Mouse (Mus musculus): ENCODE measurements around the gene Armc7. TPM values are rescaled to one million over a fixed set of nuclear protein-coding genes. Genes with fewer than 3 reads are reported as not detected.
"Not testable (repeated sequence)": the region's sequence is repeated elsewhere in the genome, so short reads cannot be mapped to it uniquely, and the experiment has no call there.

Armc7 gene
- polyA plus RNA-seq, 1 experiment from 2014 or later: 34.5 TPM

GRCm38 (mm10) chr11:115521080-115521479 is 45.6 kb downstream of the Armc7 start:
- DNase-seq (ENCODE audit: low spot score): no peak

GRCm38 (mm10) chr11:115522238-115522637 is 46.8 kb downstream of the Armc7 start:
- DNase-seq (ENCODE audit: low spot score): no peak

GRCm38 (mm10) chr11:115522703-115523102 is 47.2 kb downstream of the Armc7 start:
- no peak for DNase-seq (ENCODE audit: low spot score)

- not testable (repeated sequence) for DNase-seq (ENCODE audit: low spot score)
These were observed 51.0 kb downstream of the Armc7 start for GRCm38 (mm10) chr11:115526446-115526845.

GRCm38 (mm10) chr11:115534759-115535371 is 59.4 kb downstream of the Armc7 start:
- DNase-seq (ENCODE audit: low spot score): peak; percentile 23

GRCm38 (mm10) chr11:115535401-115536037 is 60.1 kb downstream of the Armc7 start:
- peak; percentile 81 for DNase-seq (ENCODE audit: low spot score)

GRCm38 (mm10) chr11:115536038-115536681 is 60.7 kb downstream of the Armc7 start, which contains the start of gene Sumo2:
Gene Sumo2, minus strand, starts transcription at chr11:115536276.
- DNase-seq (ENCODE audit: low spot score): peak; percentile 99

GRCm38 (mm10) chr11:115536856-115537568 is 61.5 kb downstream of the Armc7 start:
- DNase-seq (ENCODE audit: low spot score): peak; percentile 35

GRCm38 (mm10) chr11:115538045-115538444 is 62.6 kb downstream of the Armc7 start:
- DNase-seq (ENCODE audit: low spot score): peak; percentile 14

Small RNA genes within 50 kb of the gene (microRNA-seq; reads per million reads assigned to microRNA genes)
- gene Mir3968 (ENCODE audit: borderline number of aligned reads): not detected

Other genes with a start within 250 kb of the Armc7 start
- gene Grin2c, start 208.4 kb upstream of the Armc7 start, polyA plus RNA-seq (2015; fragmentation: Nextera tagmentation; extraction: Ambion mirVana): 0.60 and 0.83 TPM in 2 replicates
- 22.0 and 22.4 TPM in 2 replicates for gene Fdxr, start 198.6 kb upstream of the Armc7 start, polyA plus RNA-seq (2015; fragmentation: Nextera tagmentation; extraction: Ambion mirVana)
- 0.37 and 0.39 TPM in 2 replicates for gene Fads6, start 178.0 kb upstream of the Armc7 start, polyA plus RNA-seq (2015; fragmentation: Nextera tagmentation; extraction: Ambion mirVana)
- gene Otop2, start 168.5 kb upstream of the Armc7 start, polyA plus RNA-seq (2015; fragmentation: Nextera tagmentation; extraction: Ambion mirVana): not detected in 2 replicates
- not detected in 2 replicates for gene Ush1g, start 153.6 kb upstream of the Armc7 start, polyA plus RNA-seq (2015; fragmentation: Nextera tagmentation; extraction: Ambion mirVana)
- not detected in 2 replicates for gene Otop3, start 140.9 kb upstream of the Armc7 start, polyA plus RNA-seq (2015; fragmentation: Nextera tagmentation; extraction: Ambion mirVana)
- 23.2 and 27.1 TPM in 2 replicates for gene Hid1, start 107.9 kb upstream of the Armc7 start, polyA plus RNA-seq (2015; fragmentation: Nextera tagmentation; extraction: Ambion mirVana)
- 5.3 and 5.4 TPM in 2 replicates for gene Cdr2l, start 93.8 kb upstream of the Armc7 start, polyA plus RNA-seq (2015; fragmentation: Nextera tagmentation; extraction: Ambion mirVana)
- gene Mrpl58, start 71.9 kb upstream of the Armc7 start, polyA plus RNA-seq (2015; fragmentation: Nextera tagmentation; extraction: Ambion mirVana): 408 and 411 TPM in 2 replicates
- gene Atp5h, start 55.7 kb upstream of the Armc7 start, polyA plus RNA-seq (2015; fragmentation: Nextera tagmentation; extraction: Ambion mirVana): 1,461 and 1,502 TPM in 2 replicates
- gene Kctd2, start 55.5 kb upstream of the Armc7 start, polyA plus RNA-seq (2015; fragmentation: Nextera tagmentation; extraction: Ambion mirVana): 30.5 and 37.5 TPM in 2 replicates
- 0.89 and 1.1 TPM in 2 replicates for gene Trim80, start 35.1 kb upstream of the Armc7 start, polyA plus RNA-seq (2015; fragmentation: Nextera tagmentation; extraction: Ambion mirVana)
- 206 and 207 TPM in 2 replicates for gene Slc16a5, start 13.2 kb upstream of the Armc7 start, polyA plus RNA-seq (2015; fragmentation: Nextera tagmentation; extraction: Ambion mirVana)
- 210 and 221 TPM in 2 replicates for gene Nt5c, start 16.2 kb downstream of the Armc7 start, polyA plus RNA-seq (2015; fragmentation: Nextera tagmentation; extraction: Ambion mirVana)
- gene Jpt1, start 38.7 kb downstream of the Armc7 start, polyA plus RNA-seq (2015; fragmentation: Nextera tagmentation; extraction: Ambion mirVana): 603 and 612 TPM in 2 replicates
- 1,265 and 1,278 TPM in 2 replicates for gene Sumo2, start 60.6 kb downstream of the Armc7 start, polyA plus RNA-seq (2015; fragmentation: Nextera tagmentation; extraction: Ambion mirVana)
- 148 and 163 TPM in 2 replicates for gene Nup85, start 88.8 kb downstream of the Armc7 start, polyA plus RNA-seq (2015; fragmentation: Nextera tagmentation; extraction: Ambion mirVana)
- 81.2 and 85.3 TPM in 2 replicates for gene Mrps7, start 128.3 kb downstream of the Armc7 start, polyA plus RNA-seq (2015; fragmentation: Nextera tagmentation; extraction: Ambion mirVana)
- gene Gga3, start 128.4 kb downstream of the Armc7 start, polyA plus RNA-seq (2015; fragmentation: Nextera tagmentation; extraction: Ambion mirVana): 20.1 and 20.9 TPM in 2 replicates
- gene Mif4gd, start 137.3 kb downstream of the Armc7 start, polyA plus RNA-seq (2015; fragmentation: Nextera tagmentation; extraction: Ambion mirVana): 120 and 121 TPM in 2 replicates
- gene Slc25a19, start 152.6 kb downstream of the Armc7 start, polyA plus RNA-seq (2015; fragmentation: Nextera tagmentation; extraction: Ambion mirVana): 35.5 and 39.5 TPM in 2 replicates
- gene Grb2, start 232.9 kb downstream of the Armc7 start, polyA plus RNA-seq (2015; fragmentation: Nextera tagmentation; extraction: Ambion mirVana): 143 and 144 TPM in 2 replicates

All from thymus, postnatal 0 days (tissue).